In genomic region chr9:40453889-40454288, GRCm38 (mm10) we compare ENCODE assay signal across 16 mouse cellular contexts.
DNase-seq lines count a peak whose midpoint lies in the region; ATAC-seq and TF ChIP-seq lines count a peak whose summit lies in the region.
"Had no signal": no experiment of that assay in that cellular context is flagged by ENCODE, and none has a peak within 500 bp of the region (broad histone marks: within the 10 kb centered on the region; RNA-seq: fewer than 3 reads in every experiment).

No protein-coding gene starts in this region.

- H3K27ac ChIP-seq in forebrain, embryonic 16.5 days (ENCODE audit: low read length): no peak overlapping the region
- no peak overlapping the region for H3K27ac ChIP-seq in forebrain, embryonic 11.5 days (ENCODE audit: low read depth, low read length)
- no peak overlapping the region for H3K27ac ChIP-seq in heart, postnatal 0 days (ENCODE audit: low read depth)
- H3K27ac ChIP-seq in macrophage: no peak overlapping the region
- H3K27ac ChIP-seq in intestine, postnatal 0 days (ENCODE audit: low read depth, low read length): no peak overlapping the region
- H3K27ac ChIP-seq: midbrain, embryonic 10.5 days had no signal

- H3K9me3 ChIP-seq in forebrain, embryonic 16.5 days (ENCODE audit: control insufficient read depth, low read length): no peaks in the 10 kb centered on the region
- H3K9me3 ChIP-seq in forebrain, embryonic 11.5 days (ENCODE audit: control insufficient read depth, low read length): no peaks in the 10 kb centered on the region
- H3K9me3 ChIP-seq in heart, postnatal 0 days (replicated peaks; ENCODE audit: control insufficient read depth, low read length): no peaks in the 10 kb centered on the region
- H3K9me3 ChIP-seq in megakaryocyte, embryonic 14.5 days: no peaks in the 10 kb centered on the region
- no peaks in the 10 kb centered on the region for H3K9me3 ChIP-seq in intestine, postnatal 0 days (ENCODE audit: control insufficient read depth)
- H3K9me3 ChIP-seq: midbrain, embryonic 10.5 days had no signal

- H3K36me3 ChIP-seq in forebrain, embryonic 16.5 days (ENCODE audit: control insufficient read depth, insufficient read depth): no peaks in the 10 kb centered on the region
- H3K36me3 ChIP-seq in forebrain, embryonic 11.5 days (ENCODE audit: control insufficient read depth, insufficient read depth, low read length): no peaks in the 10 kb centered on the region
- no peaks in the 10 kb centered on the region for H3K36me3 ChIP-seq in heart, postnatal 0 days (replicated peaks; ENCODE audit: control insufficient read depth, insufficient read depth, low read length)
- H3K36me3 ChIP-seq in megakaryocyte, embryonic 14.5 days (replicated peaks; ENCODE audit: low read length): no peaks in the 10 kb centered on the region
- H3K36me3 ChIP-seq in macrophage (ENCODE audit: inconsistent target): no peaks in the 10 kb centered on the region
- no peaks in the 10 kb centered on the region for H3K36me3 ChIP-seq in intestine, postnatal 0 days (ENCODE audit: control insufficient read depth, insufficient read depth)
- H3K36me3 ChIP-seq: G1E; midbrain, embryonic 10.5 days had no signal

- H3K27me3 ChIP-seq in forebrain, embryonic 16.5 days (replicated peaks; ENCODE audit: control insufficient read depth, insufficient read depth, low read length): no peaks in the 10 kb centered on the region
- H3K27me3 ChIP-seq in forebrain, embryonic 11.5 days (ENCODE audit: control insufficient read depth, insufficient read depth, low read length): peaks cover 14% of the 10 kb centered on the region
- no peaks in the 10 kb centered on the region for H3K27me3 ChIP-seq in heart, postnatal 0 days (ENCODE audit: control insufficient read depth, insufficient read depth, low read length)
- peaks cover 16% of the 10 kb centered on the region for H3K27me3 ChIP-seq in megakaryocyte, embryonic 14.5 days (replicated peaks)
- no peaks in the 10 kb centered on the region for H3K27me3 ChIP-seq in intestine, postnatal 0 days (replicated peaks; ENCODE audit: control insufficient read depth, insufficient read depth, low read length)

- H3K9ac ChIP-seq in forebrain, embryonic 16.5 days (replicated peaks; ENCODE audit: low read depth, low read length): no peak overlapping the region
- no peak overlapping the region for H3K9ac ChIP-seq in forebrain, embryonic 11.5 days (ENCODE audit: low read length)
- H3K9ac ChIP-seq in heart, postnatal 0 days (replicated peaks; ENCODE audit: low read depth, low read length): no peak overlapping the region
- no peak overlapping the region for H3K9ac ChIP-seq in intestine, postnatal 0 days (ENCODE audit: low read depth, low read length)

- peaks cover 24% of the 10 kb centered on the region for H3K4me1 ChIP-seq in forebrain, embryonic 16.5 days (replicated peaks; ENCODE audit: control insufficient read depth, insufficient read depth, low read length)
- H3K4me1 ChIP-seq in forebrain, embryonic 11.5 days (replicated peaks; ENCODE audit: control insufficient read depth, insufficient read depth, low read length): peaks cover 8% of the 10 kb centered on the region; the same call in 1 of the 2 replicates
- H3K4me1 ChIP-seq in heart, postnatal 0 days (ENCODE audit: control insufficient read depth, insufficient read depth): 0 out of 2 replicates have a peak, but pooled peaks cover 4% of the 10 kb centered on the region
- peaks cover 62% of the 10 kb centered on the region for H3K4me1 ChIP-seq in megakaryocyte, embryonic 14.5 days
- peaks cover 4% of the 10 kb centered on the region; the same call in 1 of the 2 replicates for H3K4me1 ChIP-seq in intestine, postnatal 0 days (replicated peaks; ENCODE audit: control insufficient read depth, insufficient read depth, low read length)

- peak overlapping the region; percentile 11 for H3K4me3 ChIP-seq in forebrain, embryonic 16.5 days (replicated peaks; ENCODE audit: low read length)
- H3K4me3 ChIP-seq in forebrain, embryonic 11.5 days (ENCODE audit: low read depth, low read length): no peak overlapping the region
- H3K4me3 ChIP-seq in heart, postnatal 0 days (ENCODE audit: low read depth, low read length): peak overlapping the region; percentile 74
- H3K4me3 ChIP-seq in megakaryocyte, embryonic 14.5 days (replicated peaks): peak overlapping the region; percentile 53
- H3K4me3 ChIP-seq in macrophage (ENCODE audit: inconsistent target): peak overlapping the region; percentile 89; the same call in 1 of the 2 replicates
- H3K4me3 ChIP-seq in intestine, postnatal 0 days (ENCODE audit: low read depth, low read length): no peak overlapping the region

- no peak for ATAC-seq in forebrain, embryonic 16.5 days
- no peak for ATAC-seq in forebrain, embryonic 11.5 days (replicated peaks; ENCODE audit: low FRiP score)
- ATAC-seq in heart, postnatal 0 days (ENCODE audit: insufficient read depth, low read depth): no peak
- ATAC-seq in megakaryocyte, adult 5-6 weeks (ENCODE audit: poor library complexity, severe bottlenecking): no peak
- no peak for ATAC-seq in intestine, postnatal 0 days
- ATAC-seq: intestine, embryonic 16.5 days had no signal

- whole genome bisulfite sequencing in forebrain, embryonic 16.5 days: 95% methylated on average over 6 of the region's 6 CpGs
- 90% methylated on average over 6 of the region's 6 CpGs for WGBS in forebrain, embryonic 11.5 days
- 82% methylated on average over 6 of the region's 6 CpGs for WGBS in heart, postnatal 0 days
- 94% methylated on average over 6 of the region's 6 CpGs for WGBS in macrophage (ENCODE audit: missing documents)
- 91% methylated on average over 6 of the region's 6 CpGs for WGBS in intestine, postnatal 0 days

- peaks cover 75% of the 10 kb centered on the region for H3K79me2 ChIP-seq in macrophage (ENCODE audit: inconsistent target)

- no peak for DNase-seq in forebrain, embryonic 11.5 days (ENCODE audit: low spot score)
- no peak for DNase-seq in heart, postnatal 0 days (ENCODE audit: low spot score)
- DNase-seq in heart, postnatal 4 days: no peak
- DNase-seq: adrenal gland, adult 8-10 months; B cell, adult 2 months; cerebellum, adult 11-12 months; kidney, postnatal 36 days; retina, postnatal 1 day had no signal

- no peak for TF ChIP-seq CTCF in heart, postnatal 0 days (IDR thresholded peaks at IDR 0.05; ENCODE audit: low read depth)
- TF ChIP-seq CTCF in intestine, postnatal 0 days (IDR thresholded peaks at IDR 0.05; ENCODE audit: low read depth): no peak

- TF ChIP-seq EP300 in heart, postnatal 0 days (IDR thresholded peaks at IDR 0.05; ENCODE audit: low read depth): no peak

- peak overlapping the region; percentile 100 for H3K4me2 ChIP-seq in forebrain, embryonic 16.5 days (ENCODE audit: low read length)
- no peak overlapping the region for H3K4me2 ChIP-seq in forebrain, embryonic 11.5 days (ENCODE audit: low read depth, low read length, severe bottlenecking)
- H3K4me2 ChIP-seq in heart, postnatal 0 days (ENCODE audit: low read depth, low read length): peak overlapping the region; percentile 98
- H3K4me2 ChIP-seq in intestine, postnatal 0 days (replicated peaks; ENCODE audit: low read depth): no peak overlapping the region

Comparison
In these comparisons a context has a peak if more than half of its experiments do, and no peak if none do; other contexts are left out.
1. H3K4me2 ChIP-seq: peak in forebrain, embryonic 16.5 days (single experiment) and heart, postnatal 0 days (single experiment); none in forebrain, embryonic 11.5 days (single experiment) and intestine, postnatal 0 days (single experiment).
2. H3K4me3 ChIP-seq: peak in forebrain, embryonic 16.5 days (single experiment), heart, postnatal 0 days (single experiment), megakaryocyte, embryonic 14.5 days (single experiment) and macrophage (single experiment); none in forebrain, embryonic 11.5 days (single experiment) and intestine, postnatal 0 days (single experiment).